Mouse (Mus musculus) heart, adult 2 months (tissue): ENCODE results near the gene Dnajc10. TPM values are rescaled to one million over a fixed set of nuclear protein-coding genes. Genes with fewer than 3 reads are reported as not detected.

Source experiments
- DNase-seq, 2 experiments: peaks; one replicate each; pipeline ENCODE4 v3.0.0; 2021
- H3K27ac ChIP-seq: fragments of 200-600 bp; 2 replicates; pipeline ENCODE4 v1.8.1; 2022
- H3K27me3 ChIP-seq: fragments of 200-500 bp; 2 replicates; pipeline ENCODE4 v1.6.1; 2012; ENCODE audit warnings: mild to moderate bottlenecking, low read length, inconsistent platforms, mixed read lengths; ENCODE audit not compliant: control insufficient read depth, insufficient read depth
- H3K36me3 ChIP-seq: fragments of 200-500 bp; 2 replicates; pipeline ENCODE4 v1.6.1; 2012; ENCODE audit warnings: low read length, inconsistent platforms; ENCODE audit not compliant: control insufficient read depth, insufficient read depth
- H3K4me1 ChIP-seq: fragments of 200-500 bp; 2 replicates; pipeline ENCODE4 v1.6.1; 2011; ENCODE audit warnings: low read length; ENCODE audit not compliant: control insufficient read depth, insufficient read depth
- H3K4me3 ChIP-seq: fragments of 200-600 bp; 2 replicates; pipeline ENCODE4 v1.8.1; 2022
- H3K79me2 ChIP-seq: fragments of 200-500 bp; replicated peaks from 2 replicates; pipeline ENCODE4 v1.6.1; 2012; ENCODE audit warnings: mild to moderate bottlenecking, inconsistent platforms, low read length, moderate library complexity, mixed read lengths; ENCODE audit not compliant: control insufficient read depth, insufficient read depth
- H3K9ac ChIP-seq: fragments of 200-500 bp; 2 replicates; pipeline ENCODE4 v1.6.1; 2012; ENCODE audit warnings: low read depth, mild to moderate bottlenecking, control low read depth, inconsistent platforms, low read length, mixed read lengths
- CTCF ChIP-seq: fragments of 200-600 bp; IDR thresholded peaks from 2 replicates; pipeline ENCODE4 v1.8.1; 2022; ENCODE audit warnings: antibody characterized with exemption, mild to moderate bottlenecking, moderate library complexity
- EP300 ChIP-seq: fragments of 200-500 bp; IDR thresholded peaks from 2 replicates; pipeline ENCODE4 v1.6.1; 2011; ENCODE audit warnings: low read depth, low read length, control low read depth; ENCODE audit not compliant: insufficient read depth
- POLR2A ChIP-seq: fragments of 200-500 bp; IDR thresholded peaks from 2 replicates; pipeline ENCODE4 v1.6.1; 2011; ENCODE audit warnings: mild to moderate bottlenecking, low read depth, low read length, control low read depth; ENCODE audit not compliant: insufficient read depth
- WGBS: fragments of 180-500 bp; shearing (Covaris S2); methylation state at CpG from one replicate; pipeline ENCODE4 v1.1.7; 2018; 5-methylcytosine and 5-hydroxymethylcytosine counted together
- intact Hi-C: fragments of 180-260 bp; cut with DNase I; formaldehyde crosslinking; loops from one replicate; pipeline ENCODE4 v1.15.1; 2025
- polyA plus RNA-seq: library from polyadenylated mRNA; depleted of rRNA; stranded (reverse); fragments of >200 nt; gene quantifications from 2 replicates; pipeline ENCODE4 v1.2.3, GENCODE M21; 2012
- total RNA-seq, 2 experiments: library from RNA; stranded (reverse); gene quantifications; 2 replicates each; pipeline ENCODE4 v1.2.3; 2021

Gene Dnajc10
- total and polyA plus RNA-seq, 3 experiments: 12.9 to 33.9 (median 32.6) TPM

DNA sequence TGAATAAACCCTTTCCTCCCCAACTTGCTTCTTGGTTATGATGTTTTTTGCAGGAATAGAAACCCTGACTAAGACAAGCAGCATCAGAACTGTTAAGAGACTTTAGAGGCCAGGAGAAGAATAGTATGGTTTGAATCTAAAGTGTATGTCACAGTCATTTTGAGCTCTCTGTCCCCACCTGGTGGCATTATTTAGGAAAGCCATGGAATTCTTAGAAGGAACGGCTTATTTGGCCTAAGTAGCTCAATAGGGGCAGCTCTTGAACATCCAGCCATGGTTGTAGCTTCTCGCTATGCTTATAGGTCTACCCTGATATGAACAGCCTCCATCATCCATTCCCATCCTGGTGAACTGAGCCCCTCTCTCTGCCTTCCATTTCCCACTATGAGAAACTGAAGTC lies 40.1 kb upstream of the Dnajc10 start:
- Histone ChIP-seq H3K4me1 (peaks cover 1% of the 10 kb centered on the region), H3K79me2 (no peaks in the 10 kb centered on the region), H3K27me3 (no peaks in the 10 kb centered on the region), H3K36me3 (peaks cover 2% of the 10 kb centered on the region), H3K4me3 (no peak overlapping the region), H3K9ac (no peak overlapping the region), H3K27ac (no peak overlapping the region)
- intact Hi-C loops: no loop called here
- TF ChIP-seq CTCF (peak; percentile 71), EP300 (no peak)
- WGBS: 47% methylated on average over 2 of the region's 2 CpGs
- DNase-seq: no peak

DNA sequence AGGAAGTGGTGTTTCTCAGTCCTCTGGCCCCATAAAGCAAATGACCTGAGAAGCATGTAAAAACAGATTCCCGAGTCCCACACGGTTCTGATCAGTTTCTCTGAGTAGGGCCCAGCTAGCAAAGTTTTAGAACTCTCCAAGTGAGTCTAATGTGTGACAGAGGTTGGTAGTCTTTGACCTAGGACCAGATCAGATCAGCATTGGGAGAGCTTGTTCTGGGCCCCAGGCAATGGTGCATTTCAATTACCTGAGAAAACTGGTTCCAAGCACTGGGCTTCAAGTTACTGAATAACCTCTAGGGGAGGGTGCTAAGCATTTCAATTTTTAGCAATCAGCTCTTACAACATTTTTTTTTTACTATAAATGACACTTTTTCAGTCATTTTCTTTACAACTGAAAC lies 33.1 kb upstream of the Dnajc10 start:
- 77% methylated on average over 2 of the region's 2 CpGs for WGBS
- DNase-seq: no peak
- intact Hi-C loops: no loop called here
- Histone ChIP-seq H3K4me1 (no peaks in the 10 kb centered on the region), H3K27ac (no peak overlapping the region), H3K27me3 (no peaks in the 10 kb centered on the region), H3K9ac (no peak overlapping the region), H3K4me3 (no peak overlapping the region), H3K36me3 (no peaks in the 10 kb centered on the region), H3K79me2 (no peaks in the 10 kb centered on the region)
- TF ChIP-seq CTCF (no peak), EP300 (no peak), POLR2A (no peak)

DNA sequence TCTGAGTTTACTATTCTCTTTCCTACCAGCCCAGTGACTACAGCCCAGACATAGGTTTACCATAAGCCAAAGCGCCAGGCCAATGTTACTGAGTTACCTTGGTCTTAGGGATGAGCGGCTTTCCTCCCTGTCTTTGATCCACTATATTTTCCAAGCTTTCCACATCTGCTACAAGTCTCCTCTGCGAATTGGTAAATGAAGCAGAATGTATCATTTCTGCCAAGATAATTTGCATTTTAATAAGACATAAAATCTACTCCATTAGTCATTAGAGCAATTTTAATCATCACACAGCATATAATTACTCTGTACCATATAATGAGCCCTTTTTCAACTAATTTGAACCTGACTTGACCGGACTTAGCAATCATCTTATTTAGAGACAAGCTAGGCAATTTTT lies 28.9 kb upstream of the Dnajc10 start:
- Histone ChIP-seq H3K36me3 (no peaks in the 10 kb centered on the region), H3K79me2 (no peaks in the 10 kb centered on the region), H3K9ac (no peak overlapping the region), H3K27ac (no peak overlapping the region), H3K4me1 (no peaks in the 10 kb centered on the region), H3K27me3 (no peaks in the 10 kb centered on the region), H3K4me3 (no peak overlapping the region)
- no peak for DNase-seq
- TF ChIP-seq EP300: no peak
- no peak for TF ChIP-seq POLR2A
- TF ChIP-seq CTCF: no peak
- WGBS: 87% methylated on average over 4 of the region's 4 CpGs
- intact Hi-C loops: no loop called here

- no peak within 1 kb of the TSS for H3K9ac ChIP-seq
- no peaks in the 10 kb centered on the region for H3K27me3 ChIP-seq
- no peak within 1 kb of the TSS for H3K27ac ChIP-seq
- no peaks in the 10 kb centered on the region for H3K4me1 ChIP-seq
- TF ChIP-seq EP300 (no peak), CTCF (no peak), POLR2A (no peak)
- intact Hi-C loops: no loop called here
- no peak within 1 kb of the TSS for H3K4me3 ChIP-seq
- H3K79me2 ChIP-seq: no peaks in the 10 kb centered on the region
- no peaks in the 10 kb centered on the region for H3K36me3 ChIP-seq
- 82% methylated on average over 8 of the region's 8 CpGs for WGBS
- no peak for DNase-seq
Observed at GRCm38 (mm10) chr2:80292172-80292571, 23.1 kb upstream of the Dnajc10 start, which contains the start of gene Prdx6b. TSS of gene Prdx6b (plus strand) at chr2:80292472.

GRCm38 (mm10) chr2:80298334-80298733 lies 16.9 kb upstream of the Dnajc10 start:
- no peaks in the 10 kb centered on the region for H3K4me1 ChIP-seq
- 56% methylated on average over 3 of the region's 3 CpGs for WGBS
- no peaks in the 10 kb centered on the region for H3K27me3 ChIP-seq
- DNase-seq: no peak
- intact Hi-C loops: no loop called here
- no peak overlapping the region for H3K4me3 ChIP-seq
- no peak overlapping the region for H3K9ac ChIP-seq
- no peak overlapping the region for H3K27ac ChIP-seq
- TF ChIP-seq CTCF (no peak), EP300 (no peak), POLR2A (no peak)
- H3K79me2 ChIP-seq: no peaks in the 10 kb centered on the region
- no peaks in the 10 kb centered on the region for H3K36me3 ChIP-seq

GRCm38 (mm10) chr2:80300806-80301205 lies 14.5 kb upstream of the Dnajc10 start:
- Histone ChIP-seq H3K4me3 (no peak overlapping the region), H3K9ac (no peak overlapping the region), H3K36me3 (no peaks in the 10 kb centered on the region), H3K79me2 (no peaks in the 10 kb centered on the region), H3K27me3 (no peaks in the 10 kb centered on the region), H3K4me1 (no peaks in the 10 kb centered on the region), H3K27ac (no peak overlapping the region)
- TF ChIP-seq POLR2A (no peak), CTCF (no peak), EP300 (no peak)
- DNase-seq: no peak
- intact Hi-C loops: no loop called here
- WGBS: 82% methylated on average over 4 of the region's 4 CpGs
